Mouse (Mus musculus) retina, adult 2 months (tissue): Measurements from ENCODE around the gene Gal.
A peak's percentile ranks its signal among the peaks of the same experiment; 100 is the strongest.

Source experiments
- DNase-seq: peaks from one replicate; pipeline ENCODE4 v3.0.0-alpha.2; 2012; ENCODE audit warnings: low read depth, low spot score

Gene Gal

GRCm38 (mm10) chr19:3422488-3422887 lies 8.1 kb upstream of the Gal start:
- no peak for DNase-seq

GRCm38 (mm10) chr19:3419251-3419650 lies 4.9 kb upstream of the Gal start:
- no peak for DNase-seq

GRCm38 (mm10) chr19:3405531-3406281 lies 8.6 kb downstream of the Gal start:
- no peak for DNase-seq

GRCm38 (mm10) chr19:3404030-3404429 lies 10.3 kb downstream of the Gal start:
- DNase-seq: no peak

GRCm38 (mm10) chr19:3402390-3402789 lies 12.0 kb downstream of the Gal start:
- DNase-seq: no peak

- no peak for DNase-seq
Observed at GRCm38 (mm10) chr19:3401943-3402342, 12.4 kb downstream of the Gal start.

GRCm38 (mm10) chr19:3401504-3401903 lies 12.8 kb downstream of the Gal start:
- no peak for DNase-seq

- no peak for DNase-seq
Observed at GRCm38 (mm10) chr19:3400057-3400456, 14.3 kb downstream of the Gal start.

GRCm38 (mm10) chr19:3394216-3394615 lies 20.1 kb downstream of the Gal start:
- no peak for DNase-seq

GRCm38 (mm10) chr19:3392384-3392783 lies 22.0 kb downstream of the Gal start:
- no peak for DNase-seq

- peak; percentile 47 for DNase-seq
Observed at GRCm38 (mm10) chr19:3389089-3389488, 25.3 kb downstream of the Gal start.

GRCm38 (mm10) chr19:3388629-3389057 lies 25.7 kb downstream of the Gal start, which contains the start of gene Tesmin:
Gene Tesmin, plus strand, starts transcription at chr19:3388857.
- DNase-seq: peak; percentile 75

- no peak for DNase-seq
Observed at GRCm38 (mm10) chr19:3388061-3388460, 26.3 kb downstream of the Gal start.

GRCm38 (mm10) chr19:3378614-3379013 lies 35.7 kb downstream of the Gal start:
- no peak for DNase-seq

GRCm38 (mm10) chr19:3376966-3377715 lies 37.2 kb downstream of the Gal start:
- no peak for DNase-seq

- no peak for DNase-seq
Observed at GRCm38 (mm10) chr19:3375945-3376495, 38.3 kb downstream of the Gal start.

GRCm38 (mm10) chr19:3374028-3374427 lies 40.3 kb downstream of the Gal start:
- DNase-seq: no peak

- no peak for DNase-seq
Observed at GRCm38 (mm10) chr19:3373380-3373779, 41.0 kb downstream of the Gal start.

- DNase-seq: no peak
Observed at GRCm38 (mm10) chr19:3368276-3368675, 46.1 kb downstream of the Gal start.

GRCm38 (mm10) chr19:3365089-3365488 lies 49.3 kb downstream of the Gal start:
- no peak for DNase-seq

- no peak for DNase-seq
Observed at GRCm38 (mm10) chr19:3363510-3363909, 50.8 kb downstream of the Gal start.
